Mouse (Mus musculus): ENCODE measurements around the gene Defa37. TPM values are rescaled to one million over a fixed set of nuclear protein-coding genes. Genes with fewer than 3 reads are reported as not detected.
"Not testable (repeated sequence)": the region's sequence is repeated elsewhere in the genome, so short reads cannot be mapped to it uniquely, and the experiment has no call there.

Defa37 gene
- total RNA-seq (2021), result not detected
- long read RNA-seq, experiment 1, result 0 reads
- long read RNA-seq, experiment 2, result 0 reads

DNA sequence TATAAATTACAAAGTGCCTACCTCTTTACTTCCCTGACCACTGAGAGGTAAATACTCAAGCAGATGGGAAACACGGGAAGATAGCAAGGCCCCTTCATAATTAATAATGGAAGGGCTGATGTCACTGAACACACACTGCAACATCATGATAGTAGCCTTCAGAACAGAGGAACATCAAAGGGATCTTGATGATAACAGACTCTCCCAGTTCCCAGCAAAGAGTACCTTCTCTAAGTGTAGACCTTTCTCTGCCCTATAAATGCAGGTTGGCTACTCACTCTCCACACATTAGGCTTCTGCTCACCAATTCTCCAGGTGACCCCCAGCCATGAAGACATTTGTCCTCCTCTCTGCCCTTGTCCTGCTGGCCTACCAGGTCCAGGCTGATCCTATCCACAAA is at the start of gene Defa37:
Defa37 (plus strand) TSS at position 301 of the 400 bp plus-strand sequence.
- not testable (repeated sequence) for DNase-seq

DNA sequence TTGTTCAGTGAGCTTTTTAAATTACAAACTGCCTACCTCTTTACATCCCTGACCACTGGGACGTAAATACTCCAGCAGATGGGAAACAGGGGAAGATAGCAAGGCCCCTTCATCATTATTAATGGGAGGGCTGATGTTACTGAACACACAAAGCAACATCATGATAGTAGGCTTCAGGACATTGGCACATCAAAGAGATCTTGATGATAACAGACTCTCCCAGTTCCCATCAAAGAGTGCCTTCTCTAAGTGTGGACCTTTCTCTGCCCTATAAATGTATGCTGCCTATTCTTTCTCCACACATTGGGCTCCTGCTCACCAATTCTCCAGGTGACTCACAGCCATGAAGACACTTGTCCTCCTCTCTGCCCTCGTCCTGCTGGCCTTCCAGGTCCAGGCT is 36.5 kb upstream of the Defa37 start, which contains the start of gene Defa32:
Defa32 (plus strand) TSS at position 301 of the 400 bp plus-strand sequence.
- DNase-seq, result not testable (repeated sequence)

DNA sequence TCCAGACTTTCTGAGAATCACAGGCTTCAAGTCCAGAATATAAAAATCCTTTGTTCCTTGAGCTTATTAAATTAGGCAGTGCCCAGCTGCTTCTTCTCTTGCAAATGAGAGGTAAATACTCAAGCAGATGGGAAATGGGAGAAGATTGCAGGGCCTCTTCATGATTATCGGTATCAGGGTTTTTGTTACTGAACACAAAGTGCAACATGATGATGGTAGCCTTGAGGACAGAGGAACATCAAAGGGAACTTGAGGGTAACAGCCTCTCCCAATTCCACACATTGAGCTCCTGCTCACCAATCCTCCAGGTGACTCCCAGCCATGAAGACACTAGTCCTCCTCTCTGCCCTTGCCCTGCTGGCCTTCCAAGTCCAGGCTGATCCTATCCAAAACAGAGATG is 17.5 kb downstream of the Defa37 start, which contains the start of gene Defa28:
Defa28 (plus strand) TSS at position 301 of the 400 bp plus-strand sequence.
- not testable (repeated sequence) for DNase-seq

DNA sequence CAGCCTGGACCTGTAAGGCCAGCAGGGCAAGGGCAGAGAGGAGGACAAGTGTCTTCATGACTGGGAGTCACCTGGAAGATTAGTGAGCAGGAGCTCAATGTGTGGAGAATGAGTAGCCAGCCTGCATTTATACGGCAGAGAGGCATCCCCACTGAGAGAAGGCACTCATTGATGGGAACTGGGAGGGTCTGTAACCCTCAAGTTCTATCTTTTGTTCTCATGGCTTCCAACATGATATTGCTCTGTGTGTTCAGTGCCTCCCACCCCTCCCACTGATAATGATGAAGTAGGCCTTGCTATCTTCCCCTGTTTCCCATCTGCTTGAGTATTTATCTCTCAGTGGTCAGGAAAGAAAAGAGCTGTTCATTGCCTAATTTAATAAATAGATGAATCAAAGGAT is 29.2 kb downstream of the Defa37 start, which contains the start of gene Gm7861:
Gm7861 (minus strand) TSS at position 101 of the 400 bp plus-strand sequence.
- DNase-seq, result not testable (repeated sequence)

Other genes with a start within 250 kb of the Defa37 start
- not detected for gene Defa27, start 249.8 kb upstream of the Defa37 start, total RNA-seq (2021)
- gene Defa29, start 238.4 kb upstream of the Defa37 start, total RNA-seq (2021), result not detected
- not detected for gene Defa2, start 186.9 kb upstream of the Defa37 start, total RNA-seq (2021)
- gene Defa33, start 173.6 kb upstream of the Defa37 start, total RNA-seq (2021), result not detected
- not detected for gene Defa36, start 138.0 kb upstream of the Defa37 start, total RNA-seq (2021)
- gene Gm7849, start 108.8 kb upstream of the Defa37 start, total RNA-seq (2021), result not detected
- not detected for gene Defa20, start 56.1 kb upstream of the Defa37 start, total RNA-seq (2021)
- gene Defa32, start 36.4 kb upstream of the Defa37 start, total RNA-seq (2021), result not detected
- not detected for gene Defa28, start 17.6 kb downstream of the Defa37 start, total RNA-seq (2021)
- not detected for gene Gm7861, start 29.1 kb downstream of the Defa37 start, total RNA-seq (2021)
- not detected for gene Defa26, start 52.8 kb downstream of the Defa37 start, total RNA-seq (2021)
- gene Defa17, start 90.4 kb downstream of the Defa37 start, total RNA-seq (2021), result not detected
- gene Defa34, start 100.4 kb downstream of the Defa37 start, total RNA-seq (2021), result not detected
- gene AY761184, start 138.3 kb downstream of the Defa37 start, total RNA-seq (2021), result not detected
- gene Defa24, start 169.1 kb downstream of the Defa37 start, total RNA-seq (2021), result not detected